14 mouse cellular contexts compared by ENCODE assay signal in genomic region chr14:11523052-11523451, GRCm38 (mm10). TPM values are rescaled to one million over a fixed set of nuclear protein-coding genes. Genes with fewer than 3 reads are reported as not detected.
"Had no signal": no experiment of that assay in that cellular context is flagged by ENCODE, and none has a peak within 500 bp of the region (broad histone marks: within the 10 kb centered on the region; RNA-seq: fewer than 3 reads in every experiment).

No protein-coding gene starts in this region.

- H3K4me1 ChIP-seq: intestine, embryonic 15.5 days; megakaryocyte, embryonic 14.5 days had no signal

- H3K4me2 ChIP-seq: hindbrain, embryonic 14.5 days; intestine, embryonic 15.5 days; limb, embryonic 12.5 days; midbrain, embryonic 11.5 days had no signal

- H3K27ac ChIP-seq: hindbrain, embryonic 14.5 days; intestine, embryonic 15.5 days; layer of hippocampus, adult 2 months; limb, embryonic 12.5 days; macrophage had no signal

- H3K4me3 ChIP-seq: intestine, embryonic 15.5 days; layer of hippocampus, adult 2 months; limb, embryonic 12.5 days; megakaryocyte, embryonic 14.5 days had no signal

- H3K27me3 ChIP-seq: intestine, embryonic 15.5 days; limb, embryonic 12.5 days; megakaryocyte, embryonic 14.5 days had no signal

- ATAC-seq: intestine, embryonic 15.5 days; midbrain, embryonic 16.5 days had no signal

- H3K36me3 ChIP-seq: intestine, embryonic 15.5 days; limb, embryonic 12.5 days had no signal

- H3K9me3 ChIP-seq: intestine, embryonic 15.5 days; limb, embryonic 12.5 days had no signal

- DNase-seq: kidney, adult 18-20 months; kidney, postnatal 10 days; kidney, postnatal 4 days; right cerebral cortex, adult 18-20 months; right cerebral cortex, postnatal 25 days; thymus, postnatal 36 days had no signal

- H3K9ac ChIP-seq: hindbrain, embryonic 14.5 days; intestine, embryonic 15.5 days; limb, embryonic 12.5 days had no signal

RNA-seq across cellular contexts. Expression of gene Ptprg, which starts 30.3 kb away (rescaled TPM):
- polyA plus RNA-seq: macrophage had no signal
